Comparison of ENCODE assay signal across 23 mouse cellular contexts in the genomic region with DNA sequence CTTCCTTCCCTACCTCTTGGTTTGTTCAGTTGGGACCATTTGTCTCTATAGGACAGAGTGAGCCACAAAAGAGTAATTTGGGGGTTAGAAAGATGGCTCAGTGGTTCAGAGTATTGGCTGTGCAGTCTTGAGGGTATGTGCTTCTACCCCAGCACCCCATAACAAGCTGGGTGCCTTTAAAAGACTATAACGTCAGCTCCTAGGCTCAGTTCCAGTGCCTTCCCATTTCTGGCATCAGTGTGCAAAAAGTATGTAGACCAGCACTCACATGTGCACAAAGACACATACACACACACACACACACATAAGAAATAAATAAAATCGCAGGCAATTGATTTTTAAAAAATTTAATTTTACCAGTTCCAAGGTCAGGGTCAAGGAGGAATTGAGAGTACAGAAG.
"Had no signal": no experiment of that assay in that cellular context is flagged by ENCODE, and none has a peak within 500 bp of the region (broad histone marks: within the 10 kb centered on the region; RNA-seq: fewer than 3 reads in every experiment).

No protein-coding gene starts in this region.

- H3K4me3 ChIP-seq: gastrocnemius, adult 2 months; heart, embryonic 10.5 days; heart, embryonic 12.5 days; hindbrain, embryonic 10.5 days; hindbrain, embryonic 12.5 days; intestine, embryonic 15.5 days; layer of hippocampus, adult 2 months; limb, embryonic 10.5 days; limb, embryonic 12.5 days; liver, embryonic 13.5 days; liver, embryonic 15.5 days had no signal

- H3K27ac ChIP-seq: gastrocnemius, adult 2 months; heart, embryonic 10.5 days; hindbrain, embryonic 10.5 days; hindbrain, embryonic 12.5 days; hindbrain, embryonic 14.5 days; intestine, embryonic 15.5 days; layer of hippocampus, adult 2 months; limb, embryonic 10.5 days; limb, embryonic 12.5 days; liver, embryonic 13.5 days; liver, embryonic 15.5 days had no signal

- H3K4me1 ChIP-seq: heart, embryonic 10.5 days; heart, embryonic 12.5 days; hindbrain, embryonic 10.5 days; hindbrain, embryonic 12.5 days; intestine, embryonic 15.5 days; limb, embryonic 10.5 days; limb, embryonic 12.5 days; liver, embryonic 13.5 days; liver, embryonic 15.5 days had no signal

- DNase-seq: gastrocnemius, adult 2 months; gastrocnemius, postnatal 10 days; gastrocnemius, postnatal 25 days; heart, adult 18-20 months; heart, postnatal 10 days; heart, postnatal 4 days; kidney, adult 18-20 months; kidney, adult 8-10 months; kidney, postnatal 10 days; kidney, postnatal 25 days; kidney, postnatal 4 days; liver; liver, embryonic 13.5 days had no signal
